Mouse (Mus musculus) frontal cortex, postnatal 14 days (tissue): ENCODE results near the gene Kcnv2.

Experiments
- DNase-seq, 2 experiments: peaks; one replicate each; pipeline ENCODE4 v3.0.0; 2022; ENCODE audit warnings: low spot score in 2 of 2

Gene Kcnv2

DNA sequence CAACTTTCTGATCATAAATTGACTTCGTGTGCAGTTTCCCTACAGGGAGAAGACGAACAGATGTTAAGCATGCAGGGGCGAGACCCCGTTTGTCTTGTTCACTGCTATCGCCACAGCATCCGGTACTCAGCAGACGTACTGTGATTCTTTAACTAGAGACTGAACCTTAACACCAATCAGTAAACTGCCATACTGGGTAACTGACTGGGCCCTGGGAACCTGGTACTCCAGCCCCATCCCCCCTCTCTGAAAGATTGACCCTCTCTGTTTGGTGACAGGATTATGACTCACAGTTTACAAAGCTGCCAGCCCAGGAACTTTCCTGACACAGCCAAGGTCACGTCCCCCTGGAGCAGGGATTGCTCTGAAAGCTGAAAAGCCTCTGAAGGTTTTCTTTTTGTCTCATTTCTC, 42.1 kb downstream of the Kcnv2 start:
- DNase-seq, result no peak

DNA sequence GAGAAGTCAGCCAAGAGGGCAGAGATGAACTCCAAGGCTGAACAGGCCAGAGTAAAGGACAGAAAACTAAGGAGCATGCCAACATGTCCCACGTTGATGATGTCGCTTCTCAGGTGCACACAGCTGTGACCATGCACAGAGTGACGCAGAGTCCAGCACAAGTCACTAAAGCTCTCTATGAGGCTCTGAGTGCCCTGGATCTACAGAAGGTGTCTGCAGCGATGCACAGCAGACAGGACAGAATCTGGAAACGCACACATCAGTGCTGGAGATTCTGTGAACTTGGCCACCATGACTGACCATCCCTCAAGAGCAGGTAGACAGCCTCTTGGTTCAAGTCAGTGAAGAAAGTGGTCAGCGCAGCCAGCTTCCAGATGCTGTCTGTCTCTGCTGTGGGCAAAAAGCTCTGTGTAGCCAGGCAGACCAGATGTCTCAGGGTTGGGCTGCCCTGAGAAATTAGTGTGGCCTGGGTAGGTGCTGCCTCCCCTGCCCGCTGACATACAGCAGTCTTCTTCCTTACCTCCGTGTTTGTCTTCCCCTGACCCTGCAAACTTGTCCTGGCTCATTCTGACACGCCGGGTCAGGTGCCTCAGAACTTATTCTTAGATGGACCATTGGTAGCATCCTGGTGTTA, 43.8 kb downstream of the Kcnv2 start:
- DNase-seq, result no peak

DNA sequence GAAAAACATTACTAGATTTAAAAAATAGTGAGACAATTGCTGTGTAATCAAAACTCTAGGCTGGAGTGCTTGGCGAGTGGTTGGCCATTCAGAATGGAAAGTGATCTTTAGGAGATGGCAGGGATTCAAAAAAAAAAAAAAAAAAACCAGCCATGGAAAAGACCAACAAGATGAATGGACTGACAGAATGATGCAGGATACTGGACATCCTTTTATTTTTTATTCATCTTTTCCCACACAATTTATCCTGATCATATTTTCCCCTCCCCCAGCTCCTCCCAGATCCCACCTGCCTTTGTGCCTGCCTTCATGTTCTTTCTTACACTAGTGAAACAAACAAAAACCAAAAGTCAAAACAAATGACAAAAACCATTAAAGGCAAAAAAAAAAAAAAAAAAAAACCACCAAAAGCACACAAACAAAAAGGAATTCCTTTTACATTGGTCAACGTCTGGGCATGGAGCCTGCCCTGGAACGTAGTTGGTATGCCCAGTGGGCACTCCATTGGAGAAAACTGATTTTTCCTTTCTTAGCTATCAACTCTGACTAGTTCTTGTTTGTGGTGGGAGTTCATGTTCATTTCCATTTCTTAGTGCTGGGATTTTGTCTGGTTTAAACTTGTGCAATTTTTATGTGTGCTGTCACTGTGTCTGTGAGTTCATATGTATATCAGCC, 47.2 kb downstream of the Kcnv2 start:
- no peak for DNase-seq

- no peak for DNase-seq
These were observed 47.8 kb downstream of the Kcnv2 start for GRCm38 (mm10) chr19:27370174-27370573.

- DNase-seq, result no peak
These were observed 48.4 kb downstream of the Kcnv2 start for GRCm38 (mm10) chr19:27370784-27371183.

GRCm38 (mm10) chr19:27379712-27380401, 57.5 kb downstream of the Kcnv2 start:
- no peak for DNase-seq

GRCm38 (mm10) chr19:27382131-27382530, 59.7 kb downstream of the Kcnv2 start:
- no peak for DNase-seq

DNA sequence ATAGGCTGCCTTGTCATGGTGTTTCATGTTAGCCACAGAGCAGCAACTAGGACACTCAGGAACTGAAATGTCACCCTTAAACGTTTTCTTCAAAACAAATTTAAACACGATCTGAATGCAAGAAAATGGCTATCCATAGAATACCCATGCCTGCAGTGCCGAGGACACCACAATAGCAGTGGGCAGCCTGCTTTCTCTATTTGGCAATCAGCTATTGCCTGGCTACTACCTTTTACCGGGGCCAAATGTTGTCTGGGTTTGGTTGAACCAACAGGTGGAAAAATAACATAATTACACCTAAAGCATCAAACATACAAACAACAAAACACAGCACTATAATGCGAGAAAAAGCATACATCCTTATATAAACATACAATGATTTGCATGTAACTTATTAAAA, 60.9 kb downstream of the Kcnv2 start:
- DNase-seq, result no peak

GRCm38 (mm10) chr19:27385304-27385703, 62.9 kb downstream of the Kcnv2 start:
- no peak for DNase-seq
